9 mouse cellular contexts compared by ENCODE assay signal in the genomic region with DNA sequence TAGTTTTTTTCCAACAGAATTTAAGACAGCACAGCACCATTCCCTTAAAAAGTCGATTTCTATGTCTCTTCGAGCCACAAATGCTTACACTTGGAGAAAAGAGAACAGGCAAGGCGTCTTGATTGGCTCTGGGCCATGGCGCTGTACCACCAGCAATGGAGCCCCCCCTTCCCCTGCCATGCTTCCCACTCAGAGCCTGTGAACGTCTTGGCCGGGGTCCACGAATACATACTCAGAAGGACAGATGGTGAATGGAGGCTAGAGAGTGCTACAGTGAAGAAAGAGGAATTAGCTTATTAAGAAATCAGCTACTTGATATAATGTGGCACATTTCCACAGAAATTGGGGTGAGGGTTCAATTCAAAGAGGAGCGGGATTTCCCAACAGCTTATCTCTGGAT. TPM values are rescaled to one million over a fixed set of nuclear protein-coding genes. Genes with fewer than 3 reads are reported as not detected.
DNase-seq lines count a peak whose midpoint lies in the region; ATAC-seq and TF ChIP-seq lines count a peak whose summit lies in the region.
"Had no signal": no experiment of that assay in that cellular context is flagged by ENCODE, and none has a peak within 500 bp of the region (broad histone marks: within the 10 kb centered on the region; RNA-seq: fewer than 3 reads in every experiment).

No protein-coding gene starts in this region.

- peak overlapping the region; percentile 61 for H3K27ac ChIP-seq in forebrain, embryonic 12.5 days
- no peak overlapping the region for H3K27ac ChIP-seq in forebrain, embryonic 11.5 days (ENCODE audit: low read depth, low read length)
- peak overlapping the region; percentile 27; the same call in 1 of the 2 replicates for H3K27ac ChIP-seq in intestine, embryonic 15.5 days
- H3K27ac ChIP-seq in lung, postnatal 0 days (ENCODE audit: low read length): no peak overlapping the region
- H3K27ac ChIP-seq in heart, embryonic 10.5 days: no peak overlapping the region
- H3K27ac ChIP-seq: limb, embryonic 12.5 days had no signal

- no peak for TF ChIP-seq EP300 in lung, postnatal 0 days (IDR thresholded peaks at IDR 0.05)

- no peaks in the 10 kb centered on the region for H3K9me3 ChIP-seq in forebrain, embryonic 12.5 days
- no peaks in the 10 kb centered on the region for H3K9me3 ChIP-seq in forebrain, embryonic 11.5 days (ENCODE audit: control insufficient read depth, low read length)
- no peaks in the 10 kb centered on the region for H3K9me3 ChIP-seq in intestine, embryonic 15.5 days
- no peaks in the 10 kb centered on the region for H3K9me3 ChIP-seq in lung, postnatal 0 days (ENCODE audit: low read length)
- H3K9me3 ChIP-seq in heart, embryonic 10.5 days: no peaks in the 10 kb centered on the region
- H3K9me3 ChIP-seq: limb, embryonic 12.5 days had no signal

- no peak overlapping the region for H3K4me2 ChIP-seq in forebrain, embryonic 12.5 days
- H3K4me2 ChIP-seq in forebrain, embryonic 11.5 days (ENCODE audit: low read depth, low read length, severe bottlenecking): no peak overlapping the region
- H3K4me2 ChIP-seq in intestine, embryonic 15.5 days (replicated peaks): peak overlapping the region; percentile 11; the same call in 1 of the 2 replicates
- 0 out of 2 replicates have a peak overlapping the region, but pooled peaks have one; percentile 22 for H3K4me2 ChIP-seq in lung, postnatal 0 days (replicated peaks; ENCODE audit: low read depth, low read length)
- H3K4me2 ChIP-seq: limb, embryonic 12.5 days had no signal

- 54% methylated on average over 8 of the region's 8 CpGs for WGBS in forebrain, embryonic 12.5 days
- 87% methylated on average over 8 of the region's 8 CpGs for WGBS in forebrain, embryonic 11.5 days
- WGBS in intestine, embryonic 15.5 days: 64% methylated on average over 8 of the region's 8 CpGs
- 45% methylated on average over 8 of the region's 8 CpGs for WGBS in lung, postnatal 0 days
- 86% methylated on average over 8 of the region's 8 CpGs for WGBS in heart, embryonic 10.5 days

- no peak overlapping the region for H3K4me3 ChIP-seq in forebrain, embryonic 12.5 days (replicated peaks)
- no peak overlapping the region for H3K4me3 ChIP-seq in forebrain, embryonic 11.5 days (ENCODE audit: low read depth, low read length)
- no peak overlapping the region for H3K4me3 ChIP-seq in intestine, embryonic 15.5 days (replicated peaks)
- H3K4me3 ChIP-seq in lung, postnatal 0 days (ENCODE audit: low read depth, low read length): no peak overlapping the region
- H3K4me3 ChIP-seq in heart, embryonic 10.5 days: no peak overlapping the region
- H3K4me3 ChIP-seq: limb, embryonic 12.5 days had no signal

- no peak for TF ChIP-seq CTCF in lung, postnatal 0 days (IDR thresholded peaks at IDR 0.05)

- no peak overlapping the region for H3K9ac ChIP-seq in forebrain, embryonic 12.5 days
- no peak overlapping the region for H3K9ac ChIP-seq in forebrain, embryonic 11.5 days (ENCODE audit: low read length)
- H3K9ac ChIP-seq in intestine, embryonic 15.5 days: no peak overlapping the region
- no peak overlapping the region for H3K9ac ChIP-seq in lung, postnatal 0 days (replicated peaks; ENCODE audit: low read depth)
- H3K9ac ChIP-seq: limb, embryonic 12.5 days had no signal

- no peaks in the 10 kb centered on the region for H3K27me3 ChIP-seq in forebrain, embryonic 12.5 days
- H3K27me3 ChIP-seq in forebrain, embryonic 11.5 days (ENCODE audit: control insufficient read depth, insufficient read depth, low read length): no peaks in the 10 kb centered on the region
- no peaks in the 10 kb centered on the region for H3K27me3 ChIP-seq in intestine, embryonic 15.5 days (replicated peaks)
- H3K27me3 ChIP-seq in lung, postnatal 0 days (replicated peaks; ENCODE audit: insufficient read depth, low read length): no peaks in the 10 kb centered on the region
- H3K27me3 ChIP-seq in heart, embryonic 10.5 days (ENCODE audit: insufficient read depth, poor library complexity, severe bottlenecking): no peaks in the 10 kb centered on the region
- H3K27me3 ChIP-seq: limb, embryonic 12.5 days had no signal

- H3K4me1 ChIP-seq in forebrain, embryonic 12.5 days: peaks cover 21% of the 10 kb centered on the region
- H3K4me1 ChIP-seq in forebrain, embryonic 11.5 days (replicated peaks; ENCODE audit: control insufficient read depth, insufficient read depth, low read length): peaks cover 6% of the 10 kb centered on the region; the same call in 1 of the 2 replicates
- H3K4me1 ChIP-seq in intestine, embryonic 15.5 days (replicated peaks): peaks cover 9% of the 10 kb centered on the region; the same call in 1 of the 2 replicates
- no peaks in the 10 kb centered on the region for H3K4me1 ChIP-seq in lung, postnatal 0 days (ENCODE audit: insufficient read depth, low read depth, low read length)
- H3K4me1 ChIP-seq in heart, embryonic 10.5 days: peaks cover 6% of the 10 kb centered on the region

- no peak for DNase-seq in forebrain, embryonic 11.5 days (ENCODE audit: low spot score)
- peak; percentile 78 to 79 for DNase-seq in cerebellum, adult 18-20 months
- DNase-seq in lung, postnatal 0 days (ENCODE audit: low spot score): peak; percentile 78
- no peak for DNase-seq in thymus, postnatal 0 days (ENCODE audit: low spot score)
- no peak for DNase-seq in kidney, adult 18-20 months
- DNase-seq in heart, embryonic 10.5 days (ENCODE audit: low spot score): no peak

- H3K36me3 ChIP-seq in forebrain, embryonic 12.5 days (replicated peaks): no peaks in the 10 kb centered on the region
- no peaks in the 10 kb centered on the region for H3K36me3 ChIP-seq in forebrain, embryonic 11.5 days (ENCODE audit: control insufficient read depth, insufficient read depth, low read length)
- H3K36me3 ChIP-seq in intestine, embryonic 15.5 days: no peaks in the 10 kb centered on the region
- no peaks in the 10 kb centered on the region for H3K36me3 ChIP-seq in lung, postnatal 0 days (ENCODE audit: insufficient read depth, low read length)
- H3K36me3 ChIP-seq in heart, embryonic 10.5 days: no peaks in the 10 kb centered on the region
- H3K36me3 ChIP-seq: limb, embryonic 12.5 days had no signal

- ATAC-seq in forebrain, embryonic 12.5 days (ENCODE audit: low FRiP score): peak; percentile 62; the same call in 1 of the 2 replicates
- no peak for ATAC-seq in forebrain, embryonic 11.5 days (replicated peaks; ENCODE audit: low FRiP score)
- no peak for ATAC-seq in intestine, embryonic 15.5 days
- peak; percentile 75 for ATAC-seq in lung, postnatal 0 days

RNA-seq across cellular contexts. Expression of gene Amer2, which starts 41.6 kb away (rescaled TPM):
- 37.5 and 38.6 TPM in 2 replicates for polyA plus RNA-seq in forebrain, embryonic 12.5 days (2016; fragmentation: Nextera tagmentation; extraction: Ambion mirVana)
- polyA plus RNA-seq in forebrain, embryonic 11.5 days (2014; fragmentation: Nextera tagmentation; extraction: Ambion mirVana): 20.5 and 22.3 TPM in 2 replicates
- polyA plus RNA-seq in intestine, embryonic 15.5 days (2015; fragmentation: Nextera tagmentation; extraction: Ambion mirVana): 1.5 TPM in 2 replicates
- polyA plus RNA-seq in lung, postnatal 0 days (2015; fragmentation: Nextera tagmentation; extraction: Ambion mirVana): 0.17 and 0.26 TPM in 2 replicates
- 0.01 TPM in 1 of 2 replicates, not detected in the other for polyA plus RNA-seq in thymus, postnatal 0 days (2015; fragmentation: Nextera tagmentation; extraction: Ambion mirVana)
- 0.65 and 1.7 TPM in 2 replicates for polyA plus RNA-seq in heart, embryonic 10.5 days (2016; fragmentation: Nextera tagmentation; extraction: Ambion mirVana)

Comparison
In these comparisons a context has a peak if more than half of its experiments do, and no peak if none do; other contexts are left out.
1. ATAC-seq: peak in forebrain, embryonic 12.5 days (single experiment) and lung, postnatal 0 days (single experiment); none in forebrain, embryonic 11.5 days (single experiment) and intestine, embryonic 15.5 days (single experiment).
2. H3K27ac ChIP-seq: peak in forebrain, embryonic 12.5 days (single experiment) and intestine, embryonic 15.5 days (single experiment); none in forebrain, embryonic 11.5 days (single experiment), lung, postnatal 0 days (single experiment) and heart, embryonic 10.5 days (single experiment).
3. H3K4me2 ChIP-seq: peak in intestine, embryonic 15.5 days (single experiment) and lung, postnatal 0 days (single experiment); none in forebrain, embryonic 12.5 days (single experiment) and forebrain, embryonic 11.5 days (single experiment).
4. DNase-seq: peak in cerebellum, adult 18-20 months (2 of 2) and lung, postnatal 0 days (single experiment); none in forebrain, embryonic 11.5 days (single experiment), thymus, postnatal 0 days (single experiment), kidney, adult 18-20 months (single experiment) and heart, embryonic 10.5 days (single experiment).